Mouse (Mus musculus) layer of hippocampus, adult 9-11 months (tissue): ENCODE data around the gene Gm49383.
"Not testable (repeated sequence)": the region's sequence is repeated elsewhere in the genome, so short reads cannot be mapped to it uniquely, and the experiment has no call there.

Experiments used
- DNase-seq: peaks from one replicate; pipeline ENCODE4 v3.0.0; 2022

Gene Gm49383

DNA sequence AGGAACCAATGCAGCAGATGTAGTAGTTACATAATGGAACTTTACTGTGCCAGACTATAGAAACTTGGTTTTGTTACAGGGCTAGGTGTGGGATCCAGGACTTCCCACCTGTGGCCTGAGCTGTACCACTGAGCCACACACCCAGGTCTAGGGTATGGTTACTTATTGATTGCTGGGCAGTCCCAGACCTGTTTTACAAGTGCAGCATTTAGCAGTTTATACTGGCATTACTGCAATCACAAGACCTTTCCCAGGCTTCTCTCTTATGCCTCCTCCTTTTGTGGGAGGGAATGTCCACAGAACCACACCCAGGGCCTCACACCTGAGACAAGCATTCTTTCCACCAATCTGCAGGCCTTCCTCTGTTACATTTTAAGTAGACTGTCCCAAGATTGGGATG lies 2.1 kb upstream of the Gm49383 start:
- no peak for DNase-seq

DNA sequence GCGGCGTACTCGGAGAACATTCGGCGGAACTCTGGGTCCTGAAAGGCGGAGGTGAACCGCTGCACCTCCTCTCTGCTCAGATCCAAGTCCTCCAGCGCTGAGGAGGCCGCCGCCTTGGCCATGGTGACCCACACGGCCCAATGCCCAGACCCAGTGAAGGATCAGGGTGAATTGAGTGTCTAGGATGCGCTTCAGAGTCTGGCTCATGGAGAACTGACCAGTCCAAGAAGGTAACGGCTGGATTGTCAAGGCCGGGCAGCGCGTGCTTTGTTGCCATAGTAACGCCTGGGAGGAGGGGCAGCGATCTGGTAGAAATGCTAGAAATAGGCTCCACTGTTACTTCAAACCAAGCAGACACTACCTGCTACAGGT lies 1.2 kb upstream of the Gm49383 start, which contains the start of gene Dnaaf2:
Gene Dnaaf2 (minus strand): TSS at position 266 of the 372 bp plus-strand sequence.
- peak; percentile 60 for DNase-seq

DNA sequence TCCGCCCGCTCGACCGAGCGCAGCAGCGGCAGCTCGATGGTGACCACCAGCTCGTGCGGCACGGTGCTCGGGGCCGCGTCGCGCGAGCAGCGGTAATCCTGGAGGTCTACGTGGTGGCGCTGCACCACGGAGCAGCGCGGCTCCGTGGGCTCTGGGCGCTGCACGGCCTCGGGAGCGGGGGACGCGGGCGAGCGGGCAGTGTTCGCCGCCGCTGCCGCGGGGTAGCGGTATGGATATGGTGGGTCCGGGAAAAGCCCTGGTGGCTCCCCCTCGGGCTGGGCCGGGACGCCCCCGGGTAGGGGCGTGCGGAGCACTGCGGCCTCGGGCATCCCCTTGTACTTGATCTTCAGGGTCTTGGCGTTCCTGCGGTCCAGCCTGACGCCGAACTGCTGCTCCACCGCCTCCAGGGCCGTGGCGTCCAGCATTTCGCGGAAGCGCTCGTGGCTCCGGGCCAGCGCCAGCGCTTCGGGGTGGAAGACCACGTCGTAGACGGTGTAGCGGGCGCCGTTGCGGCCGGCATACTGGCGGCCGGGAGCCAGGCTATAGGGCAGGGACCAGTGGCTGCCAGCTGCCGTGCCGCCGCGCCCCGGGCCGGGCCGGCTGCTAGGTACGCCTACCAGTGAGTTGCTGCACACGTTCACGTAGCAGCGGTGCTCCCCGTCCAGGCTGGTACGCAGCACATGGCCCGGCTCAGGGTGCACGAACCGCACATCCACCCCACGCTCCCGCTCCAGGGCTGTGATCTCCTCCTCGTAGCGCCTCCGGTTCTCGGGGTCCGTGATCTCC lies 667 bp upstream of the Gm49383 start:
- peak; percentile 33 for DNase-seq

DNA sequence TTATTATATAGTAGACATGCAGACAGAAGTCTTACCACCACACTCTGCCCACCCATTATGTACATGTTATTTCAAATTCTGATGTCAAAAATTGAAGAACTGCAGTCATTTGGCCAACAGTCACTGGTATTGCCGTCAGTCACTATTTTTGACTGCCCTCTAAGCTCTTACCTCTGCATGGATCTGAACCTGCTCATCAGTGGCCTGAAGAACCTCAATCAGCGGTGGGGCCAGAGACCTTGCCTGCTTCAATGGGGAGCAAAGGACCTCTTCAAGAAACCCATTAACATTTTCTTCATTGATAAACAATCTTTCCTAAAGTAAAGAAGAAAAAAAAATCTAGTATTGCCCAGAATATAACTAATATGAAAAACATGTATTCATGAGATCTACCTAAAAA lies 4.3 kb downstream of the Gm49383 start:
- DNase-seq: no peak

DNA sequence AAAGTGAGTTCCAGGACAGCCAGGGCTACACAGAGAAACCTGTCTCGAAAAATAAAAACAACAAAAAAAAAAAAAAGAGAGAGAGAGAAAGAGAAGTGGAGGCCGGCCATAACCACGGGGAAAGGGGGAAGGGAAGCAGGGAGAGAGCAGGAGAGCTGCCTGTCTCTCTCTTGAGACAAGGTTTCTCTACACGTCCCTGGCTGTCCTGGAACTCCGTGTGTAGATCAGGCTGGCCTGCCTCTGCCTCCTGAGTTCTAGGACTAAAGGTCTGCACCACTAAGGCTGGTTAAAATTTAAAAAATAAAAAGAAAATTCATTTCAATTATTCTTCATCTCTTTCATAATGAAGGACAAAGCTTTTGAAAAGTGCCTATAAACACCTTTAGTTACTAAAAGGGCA lies 5.5 kb downstream of the Gm49383 start:
- DNase-seq: no peak

DNA sequence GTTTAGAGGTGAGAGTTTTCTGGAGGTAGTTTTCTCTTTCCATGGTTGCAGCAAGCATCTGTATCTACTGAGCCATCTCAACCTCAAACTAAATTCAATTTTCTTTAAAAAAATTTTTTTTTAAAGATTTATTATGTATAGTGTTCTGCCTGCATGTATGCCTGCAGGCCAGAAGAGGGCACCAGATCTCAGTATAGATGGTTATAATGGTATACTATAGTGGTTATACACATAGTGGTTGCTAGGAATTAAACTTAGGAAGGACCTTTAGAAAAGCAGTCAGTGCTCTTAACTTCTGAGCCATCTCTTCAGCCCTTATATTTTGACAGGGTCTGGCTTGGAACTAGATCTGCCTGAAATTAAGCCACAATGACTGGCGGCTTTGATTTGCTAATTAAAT lies 6.4 kb downstream of the Gm49383 start:
- DNase-seq: no peak

DNA sequence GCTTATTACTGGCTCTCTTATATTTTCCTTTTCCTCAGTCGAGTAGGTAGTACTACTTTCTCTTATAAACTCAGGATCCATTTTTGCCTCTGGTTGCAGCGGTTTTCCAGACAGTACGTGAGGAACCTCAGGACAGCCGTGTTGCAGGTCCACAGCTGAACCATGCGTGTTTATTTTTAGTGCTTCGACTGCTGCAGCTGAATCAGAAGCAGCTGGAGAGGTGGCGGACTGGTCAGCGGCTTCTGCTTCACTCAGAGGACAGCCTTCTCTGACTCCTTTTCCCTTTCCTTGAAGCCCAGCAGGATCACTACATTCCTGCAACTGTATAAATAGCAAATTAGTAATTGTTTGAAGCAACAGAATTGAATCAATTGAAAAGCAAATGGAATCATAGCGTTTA lies 6.8 kb downstream of the Gm49383 start:
- no peak for DNase-seq

DNA sequence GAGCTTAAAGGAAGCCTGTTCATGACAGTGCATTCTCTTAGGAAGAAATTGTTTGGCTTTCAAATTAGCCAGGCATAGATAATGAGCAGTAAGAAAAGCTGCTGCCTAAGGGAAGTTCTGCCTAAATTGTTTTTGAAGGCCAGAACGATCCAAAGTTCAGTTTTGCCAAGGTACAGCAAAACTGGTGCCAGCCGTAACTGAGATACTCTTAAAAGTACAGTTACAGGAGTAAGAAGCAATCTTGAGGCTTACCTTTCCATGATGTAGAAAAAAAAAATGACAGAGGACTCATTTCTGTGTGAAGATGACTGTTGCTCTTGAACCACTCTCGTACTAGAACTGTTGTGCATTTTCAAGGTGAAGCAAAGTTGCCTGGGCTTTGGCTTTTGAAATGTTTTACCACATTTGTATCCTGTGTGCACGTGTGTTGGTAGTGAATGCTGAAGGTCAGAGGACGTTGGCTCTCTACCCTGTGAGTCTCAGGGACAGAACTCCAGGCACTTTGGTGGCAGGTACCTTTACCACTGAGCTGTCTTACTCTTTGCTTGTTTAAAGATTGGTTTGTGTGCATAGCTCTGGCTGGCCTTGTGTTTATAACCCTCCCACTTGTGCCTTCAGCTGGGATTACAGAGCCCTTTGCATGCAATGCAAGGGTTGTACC lies 10.0 kb downstream of the Gm49383 start:
- no peak for DNase-seq

DNA sequence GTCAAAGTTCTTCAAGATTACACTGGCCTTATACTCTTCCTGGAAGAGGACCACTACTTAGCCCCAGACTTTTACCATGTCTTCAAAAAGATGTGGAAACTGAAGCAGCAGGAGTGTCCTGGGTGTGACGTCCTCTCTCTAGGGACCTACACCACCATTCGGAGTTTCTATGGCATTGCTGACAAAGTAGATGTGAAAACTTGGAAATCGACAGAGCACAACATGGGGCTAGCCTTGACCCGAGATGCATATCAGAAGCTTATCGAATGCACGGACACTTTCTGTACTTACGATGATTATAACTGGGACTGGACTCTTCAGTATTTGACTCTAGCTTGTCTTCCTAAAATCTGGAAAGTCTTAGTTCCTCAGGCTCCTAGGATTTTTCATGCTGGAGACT lies 11.5 kb downstream of the Gm49383 start:
- DNase-seq: no peak

DNA sequence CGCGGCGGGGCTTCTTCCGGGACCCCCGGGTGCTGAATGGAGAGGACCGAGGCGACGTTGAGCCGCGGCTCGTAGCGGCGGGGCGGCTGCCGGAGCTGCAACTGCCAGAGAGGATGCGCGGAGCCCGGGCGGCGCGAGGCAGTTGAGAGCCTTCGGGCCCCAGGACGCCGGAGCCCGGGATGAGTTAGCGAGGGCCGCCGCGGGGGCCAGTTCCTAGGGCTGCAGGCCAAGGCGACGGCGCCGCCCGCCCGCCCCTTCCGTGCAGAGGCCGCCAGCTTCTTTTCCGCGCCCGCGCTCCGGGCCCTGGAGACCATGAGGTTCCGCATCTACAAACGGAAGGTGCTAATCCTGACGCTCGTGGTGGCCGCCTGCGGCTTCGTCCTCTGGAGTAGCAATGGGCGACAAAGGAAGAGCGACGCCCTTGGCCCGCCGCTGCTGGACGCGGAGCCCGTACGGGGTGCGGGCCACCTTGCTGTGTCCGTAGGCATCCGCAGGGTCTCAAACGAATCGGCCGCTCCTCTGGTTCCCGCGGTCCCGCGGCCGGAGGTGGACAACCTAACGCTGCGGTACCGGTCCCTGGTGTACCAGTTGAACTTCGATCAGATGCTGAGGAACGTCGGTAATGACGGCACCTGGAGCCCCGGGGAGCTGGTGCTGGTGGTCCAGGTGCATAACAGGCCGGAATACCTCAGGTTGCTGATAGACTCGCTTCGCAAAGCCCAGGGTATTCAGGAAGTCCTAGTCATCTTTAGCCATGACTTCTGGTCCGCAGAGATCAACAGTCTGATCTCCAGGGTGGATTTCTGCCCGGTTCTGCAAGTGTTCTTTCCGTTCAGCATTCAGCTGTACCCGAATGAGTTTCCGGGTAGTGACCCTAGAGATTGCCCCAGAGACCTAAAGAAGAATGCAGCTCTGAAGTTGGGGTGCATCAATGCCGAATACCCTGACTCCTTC lies 12.3 kb downstream of the Gm49383 start:
- DNase-seq: peak; percentile 49

DNA sequence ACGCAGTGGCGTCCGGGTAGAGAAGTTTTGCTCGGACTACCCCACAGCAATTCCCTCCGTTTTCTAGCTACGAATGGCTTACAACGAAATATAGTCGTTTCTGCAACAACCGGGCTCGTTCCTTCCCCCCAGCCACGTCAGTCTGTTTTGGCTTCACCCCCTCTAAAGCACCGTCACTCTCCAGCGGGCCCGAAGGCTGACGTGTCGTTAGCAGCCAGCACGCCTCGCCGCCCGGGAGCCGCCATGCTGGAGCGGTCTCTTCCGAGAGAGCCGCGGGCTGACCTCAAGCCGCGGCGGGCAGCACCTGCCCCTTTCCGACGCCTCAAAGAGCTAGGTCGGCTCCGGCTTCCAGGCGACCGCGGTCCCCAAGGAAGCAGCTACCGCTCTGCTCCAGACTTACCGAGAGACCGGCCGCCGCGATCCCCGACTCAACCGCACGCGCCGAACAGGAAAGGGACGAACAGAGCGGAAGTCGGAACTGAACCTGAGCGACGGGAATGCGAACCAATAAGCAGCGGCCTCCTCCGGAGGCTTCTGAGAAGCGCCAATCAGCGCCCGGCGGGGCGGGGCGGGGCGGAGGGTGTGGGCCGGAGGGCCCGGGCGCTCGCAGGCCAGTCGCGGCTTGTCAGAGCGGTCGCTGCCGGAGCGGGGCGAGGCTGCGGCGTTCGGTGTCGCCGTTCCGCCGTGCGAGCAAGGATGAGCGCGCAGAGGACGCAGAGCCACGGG lies 13.2 kb downstream of the Gm49383 start, which contains the start of the genes Rpl36al and Mgat2:
Gene Rpl36al (minus strand): TSS at position 501 of the 726 bp plus-strand sequence.
Gene Mgat2 (plus strand): TSS at position 575 of the 726 bp plus-strand sequence.
- peak; percentile 97 for DNase-seq

DNA sequence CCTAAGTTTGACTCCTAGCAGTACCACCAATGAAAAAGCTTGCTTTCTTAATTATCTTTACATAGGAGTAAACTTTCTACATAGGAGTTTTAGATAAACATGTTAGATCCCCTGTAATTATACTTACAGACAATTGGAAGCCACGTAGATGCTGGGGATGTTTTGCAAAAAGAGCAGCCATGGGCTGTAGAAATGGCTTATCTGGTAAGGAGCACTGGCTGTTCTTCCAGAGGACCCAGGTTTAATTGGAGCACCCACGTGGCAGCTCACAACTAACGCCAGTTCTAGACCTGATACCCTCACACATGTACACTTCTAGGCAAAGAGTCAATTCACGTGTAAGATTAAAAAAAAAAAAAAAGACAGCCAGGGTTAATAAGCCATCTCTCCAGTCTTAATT lies 15.1 kb downstream of the Gm49383 start:
- no peak for DNase-seq

DNA sequence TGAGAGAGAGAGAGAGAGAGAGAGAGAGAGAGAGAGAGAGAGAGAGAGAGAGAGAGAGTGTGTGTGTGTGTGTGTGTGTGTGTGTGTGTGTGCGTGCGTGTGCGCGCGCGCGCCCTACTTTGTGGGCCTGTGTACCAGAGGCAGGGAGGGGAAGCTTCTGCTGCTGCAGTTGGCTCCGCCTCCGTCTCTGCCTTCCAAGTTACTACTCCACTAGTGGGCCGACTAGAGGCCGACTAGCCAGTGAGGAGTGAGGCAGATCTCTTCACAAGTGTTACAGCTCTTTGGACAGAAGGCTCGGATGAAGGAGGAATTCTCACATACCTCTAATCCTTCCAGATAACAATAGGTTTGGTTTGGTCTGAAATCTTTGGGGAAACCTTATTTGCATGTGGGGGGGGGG lies 17.5 kb downstream of the Gm49383 start:
- no peak for DNase-seq

DNA sequence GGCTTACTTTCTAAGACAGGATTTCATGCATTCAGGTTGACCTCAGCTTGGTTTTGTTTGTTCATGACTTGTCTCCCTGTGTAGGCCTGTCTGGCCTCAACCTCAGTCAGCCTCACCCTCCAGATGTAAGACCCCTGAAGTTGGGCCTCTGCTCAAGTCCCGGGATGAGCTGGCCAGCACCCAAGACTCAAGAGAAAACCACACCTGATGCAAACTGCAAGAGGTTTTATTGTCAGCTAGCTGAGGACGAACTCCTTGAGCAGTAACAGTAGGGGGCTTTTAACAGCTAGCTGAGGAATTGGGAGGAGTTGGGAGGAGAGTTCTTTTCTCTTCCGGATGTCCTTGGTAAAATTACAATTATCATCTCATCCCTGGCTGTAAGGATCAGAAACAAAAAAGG lies 19.4 kb downstream of the Gm49383 start:
- DNase-seq: no peak

DNA sequence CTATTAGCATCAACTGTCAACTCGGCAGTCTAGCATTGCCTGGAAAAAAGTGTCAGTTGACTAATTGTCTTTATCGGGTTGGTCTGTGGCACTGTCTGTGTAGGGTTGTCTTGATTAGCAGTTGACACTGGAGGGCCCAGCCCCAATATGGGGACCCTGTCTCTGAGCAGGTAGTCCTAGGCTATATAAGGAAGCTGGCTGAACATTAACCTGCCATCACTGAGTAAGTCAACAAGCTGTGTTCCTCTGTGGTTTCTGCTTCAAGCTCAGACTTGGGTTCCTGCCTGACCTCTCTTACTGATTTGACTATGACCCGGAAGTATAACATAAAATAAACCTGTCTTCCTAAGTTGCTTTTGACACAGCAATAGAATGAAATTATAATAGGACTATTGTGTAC lies 20.9 kb downstream of the Gm49383 start:
- no peak for DNase-seq

DNA sequence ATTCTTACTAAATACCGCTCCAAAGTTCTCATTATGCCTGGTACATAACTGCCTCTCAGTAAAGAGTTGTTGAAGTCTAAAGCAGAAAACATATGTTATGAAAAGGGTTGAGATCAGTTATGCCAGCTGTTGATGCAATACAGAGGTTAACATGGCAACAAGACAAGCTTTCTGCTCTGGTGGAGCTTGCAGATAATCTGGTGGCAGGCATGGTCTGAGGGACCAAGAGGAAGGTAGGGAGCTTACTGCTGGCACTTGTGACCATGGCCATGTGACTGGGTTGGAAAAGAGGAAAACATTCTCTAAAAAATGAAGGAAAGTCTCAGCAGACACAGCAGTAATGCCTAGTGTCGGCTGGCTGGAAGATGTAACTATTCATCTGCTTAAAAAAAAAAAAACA lies 25.6 kb downstream of the Gm49383 start:
- no peak for DNase-seq

DNA sequence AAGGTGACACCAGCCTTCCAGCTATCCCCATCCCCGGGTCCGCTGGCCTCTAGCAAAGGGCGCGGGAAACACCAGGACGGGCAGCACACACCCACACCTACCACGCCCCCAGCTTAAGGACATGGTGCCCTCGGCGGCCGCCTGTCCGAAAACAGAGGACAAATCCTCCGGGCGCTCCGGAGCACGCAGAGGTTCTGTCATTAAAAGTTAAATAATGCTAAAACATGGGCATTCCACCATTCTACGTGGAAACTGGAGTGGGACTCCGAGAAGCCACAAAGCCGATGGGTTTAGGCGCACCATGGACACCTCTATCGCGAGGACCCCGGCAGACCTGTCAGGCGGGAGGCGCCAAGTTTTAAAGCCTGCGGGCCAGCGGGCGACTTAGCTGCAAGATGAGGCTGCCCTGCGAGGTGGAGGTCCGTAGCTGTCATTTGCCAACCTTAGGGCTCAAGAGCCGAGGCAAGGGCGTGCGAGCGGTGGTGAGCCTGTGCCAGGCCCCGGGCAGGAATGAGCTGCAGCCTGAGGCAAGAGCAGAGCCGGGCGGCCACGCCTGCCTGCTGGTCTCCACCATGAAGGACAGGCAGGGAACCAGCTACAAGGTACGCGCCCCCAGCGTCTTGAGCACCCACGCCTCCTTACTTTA lies 28.3 kb downstream of the Gm49383 start, which contains the start of gene Lrr1:
Gene Lrr1 (plus strand): TSS at position 354 of the 646 bp plus-strand sequence.
- DNase-seq: peak; percentile 85

DNA sequence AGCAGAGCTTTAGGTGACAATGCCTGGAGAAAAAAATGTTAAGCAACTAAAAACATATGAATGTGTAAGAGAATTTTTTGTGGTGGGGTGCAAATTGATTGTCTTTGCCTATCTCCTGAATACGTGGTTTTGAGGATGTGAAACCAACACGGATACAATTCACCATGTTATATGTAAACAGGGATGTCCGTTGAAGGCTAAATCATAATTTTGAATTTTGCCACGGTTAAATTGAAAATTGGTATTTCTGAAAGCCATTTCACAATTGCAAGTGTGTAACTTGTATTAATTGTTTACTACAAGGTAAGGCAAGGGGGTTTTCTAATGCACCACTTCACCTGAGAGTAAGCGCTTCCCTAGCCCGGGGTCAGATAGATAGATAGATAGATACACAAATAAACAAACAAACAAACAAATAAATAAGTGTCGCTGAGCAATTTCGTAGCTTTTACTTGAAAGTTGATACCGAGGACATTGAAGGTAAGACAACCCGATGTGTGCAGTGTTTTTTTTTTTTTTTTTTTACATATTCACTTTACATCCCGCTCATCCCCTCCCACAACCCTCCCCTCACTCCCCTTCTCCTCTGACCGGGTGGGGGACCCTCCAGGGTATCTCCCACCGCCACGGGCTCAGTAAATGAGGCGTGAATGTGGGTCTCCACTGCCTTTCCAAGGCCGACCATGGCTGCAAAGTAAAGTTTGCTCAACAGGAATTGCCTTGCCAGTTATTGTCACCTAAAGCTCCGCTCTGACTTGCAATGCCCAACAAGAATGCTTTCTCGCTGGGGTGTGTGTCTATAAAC lies 29.0 kb downstream of the Gm49383 start:
- no peak for DNase-seq

DNA sequence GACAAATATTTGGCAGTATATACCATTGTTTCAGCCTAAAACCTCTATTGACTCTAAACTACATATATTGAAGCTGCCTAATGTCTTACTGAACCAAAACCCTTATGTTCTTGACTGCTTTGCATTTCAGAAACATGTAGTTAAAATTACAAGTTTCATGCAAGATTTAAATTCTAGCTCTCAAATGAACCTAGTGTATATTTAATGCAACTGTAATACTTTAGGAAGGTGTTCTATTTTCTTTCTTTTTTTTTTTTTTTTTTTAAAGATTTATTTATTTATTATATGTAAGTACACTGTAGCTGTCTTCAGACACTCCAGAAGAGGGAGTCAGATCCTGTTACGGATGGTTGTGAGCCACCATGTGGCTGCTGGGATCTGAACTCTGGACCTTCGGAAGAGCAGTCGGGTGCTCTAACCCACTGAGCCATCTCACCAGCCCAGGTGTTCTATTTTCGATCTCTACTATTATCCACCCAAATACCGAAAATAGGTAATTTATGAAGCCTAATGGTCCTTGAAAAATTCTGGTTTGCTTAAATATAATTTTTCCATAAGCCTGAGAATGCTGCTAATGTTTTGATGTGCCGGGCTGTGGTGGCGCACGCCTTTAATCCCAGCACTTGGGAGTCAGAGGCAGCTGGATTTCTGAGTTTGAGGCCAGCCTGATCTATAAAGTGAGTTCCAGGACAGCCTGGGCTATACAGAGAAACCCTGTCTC lies 29.9 kb downstream of the Gm49383 start:
- DNase-seq: not testable (repeated sequence)

DNA sequence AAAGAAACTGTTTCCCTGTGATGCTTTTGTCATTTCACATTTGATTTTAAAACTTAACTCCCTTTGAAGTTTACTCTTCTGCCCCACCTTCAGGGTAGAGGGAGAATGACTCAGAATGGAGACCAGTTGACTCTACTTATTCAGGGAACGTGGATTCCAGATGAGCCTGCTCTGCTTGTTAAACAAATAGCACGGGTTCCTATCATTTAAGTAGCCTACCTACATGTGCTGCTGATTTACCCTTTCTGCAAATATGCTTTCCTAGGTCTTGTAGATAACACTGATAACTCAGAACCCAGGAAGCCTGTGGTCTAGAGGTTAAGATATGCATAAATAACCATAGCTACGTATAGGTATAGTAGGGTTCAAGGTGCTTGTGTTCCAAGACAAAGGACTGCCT lies 32.0 kb downstream of the Gm49383 start:
- no peak for DNase-seq
